Mouse (Mus musculus) kidney, postnatal 0 days (tissue): ENCODE measurements around the gene Per1. TPM values are rescaled to one million over a fixed set of nuclear protein-coding genes. Genes with fewer than 3 reads are reported as not detected.

Source experiments
- ATAC-seq: fragments of 200-750 bp; cut with Nextera tagmentation; replicated peaks from 2 replicates; pipeline ENCODE4 v1.8.0; 2017; ENCODE audit warnings: low read depth, moderate number of reproducible peaks, moderate TSS enrichment, moderate library complexity; ENCODE audit not compliant: low FRiP score
- DNase-seq: peaks from one replicate; pipeline ENCODE4 v3.0.0-alpha.2; 2016; ENCODE audit warnings: low spot score
- H3K27ac ChIP-seq: fragments of 300-500 bp; sonication (generic); 2 replicates; pipeline ENCODE4 v1.5.1; 2014; ENCODE audit warnings: mild to moderate bottlenecking
- H3K27me3 ChIP-seq: fragments of 300-500 bp; sonication (generic); 2 replicates; pipeline ENCODE4 v1.6.1; 2014; ENCODE audit warnings: low read length, mixed read lengths; ENCODE audit not compliant: insufficient read depth
- H3K36me3 ChIP-seq: fragments of 300-500 bp; sonication (generic); 2 replicates; pipeline ENCODE4 v1.6.1; 2014; ENCODE audit warnings: low read length, mixed read lengths; ENCODE audit not compliant: insufficient read depth
- H3K4me1 ChIP-seq: fragments of 300-500 bp; sonication (generic); replicated peaks from 2 replicates; pipeline ENCODE4 v1.6.1; 2014; ENCODE audit warnings: antibody characterized with exemption, low read length, mixed read lengths; ENCODE audit not compliant: insufficient read depth
- H3K4me2 ChIP-seq: fragments of 300-500 bp; sonication (generic); 2 replicates; pipeline ENCODE4 v1.6.1; 2014; ENCODE audit warnings: mild to moderate bottlenecking, low read length, moderate library complexity, mixed read lengths
- H3K4me3 ChIP-seq: fragments of 300-500 bp; sonication (generic); replicated peaks from 2 replicates; pipeline ENCODE4 v1.5.1; 2014; ENCODE audit warnings: low read depth, low read length
- H3K9ac ChIP-seq: fragments of 300-500 bp; sonication (generic); 2 replicates; pipeline ENCODE4 v1.6.1; 2014; ENCODE audit warnings: low read depth, low read length
- H3K9me3 ChIP-seq: fragments of 300-500 bp; sonication (generic); replicated peaks from 2 replicates; pipeline ENCODE4 v1.6.1; 2016; ENCODE audit warnings: low read length, inconsistent platforms, mixed read lengths
- CTCF ChIP-seq: IDR thresholded peaks from 2 replicates; pipeline ENCODE4 v1.5.1; 2016; ENCODE audit warnings: antibody characterized with exemption, low read depth, mild to moderate bottlenecking, moderate library complexity
- WGBS: fragments of 180-500 bp; shearing (Covaris S2); extraction: QIAGEN DNeasy Blood & Tissue Kit; methylation state at CpG from one replicate; pipeline ENCODE4 v1.1.7; 2014; 5-methylcytosine and 5-hydroxymethylcytosine counted together
- polyA plus RNA-seq: library from polyadenylated mRNA; unstranded; fragments of >200 nt; fragmentation: Nextera tagmentation; extraction: Ambion mirVana; gene quantifications from 2 replicates; pipeline ENCODE4 v1.2.1, GENCODE M21; 2015

Gene Per1
- polyA plus RNA-seq, 1 experiment from 2014 or later: 9.9 TPM

DNA sequence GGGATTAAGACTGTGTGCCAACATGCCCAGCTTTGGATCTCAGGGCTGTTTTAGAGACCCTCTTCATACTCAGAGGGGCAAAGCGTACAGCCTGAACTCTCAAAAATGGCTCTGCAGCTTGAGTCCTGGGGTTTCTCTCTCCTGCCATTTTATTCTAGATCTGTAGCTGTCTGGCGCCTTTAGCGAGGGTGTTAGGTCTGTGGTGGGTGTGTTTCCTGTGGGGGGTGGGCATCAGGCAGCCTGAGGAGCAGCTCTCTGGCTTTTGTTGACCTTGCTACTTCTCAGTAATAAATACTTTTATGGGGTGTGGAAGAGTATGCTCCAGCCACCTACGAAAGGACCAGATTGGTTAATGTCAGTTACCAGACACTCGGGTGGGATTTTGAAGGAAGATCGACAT is 17.0 kb upstream of the Per1 start:
- no peak for TF ChIP-seq CTCF
- Histone ChIP-seq H3K9ac (no peak overlapping the region), H3K4me1 (no peaks in the 10 kb centered on the region), H3K4me2 (no peak overlapping the region), H3K9me3 (no peaks in the 10 kb centered on the region), H3K27me3 (no peaks in the 10 kb centered on the region), H3K4me3 (no peak overlapping the region), H3K27ac (no peak overlapping the region), H3K36me3 (no peaks in the 10 kb centered on the region)
- DNase-seq (no peak), ATAC-seq (no peak)
- WGBS: 53% methylated on average over 6 of the region's 6 CpGs

DNA sequence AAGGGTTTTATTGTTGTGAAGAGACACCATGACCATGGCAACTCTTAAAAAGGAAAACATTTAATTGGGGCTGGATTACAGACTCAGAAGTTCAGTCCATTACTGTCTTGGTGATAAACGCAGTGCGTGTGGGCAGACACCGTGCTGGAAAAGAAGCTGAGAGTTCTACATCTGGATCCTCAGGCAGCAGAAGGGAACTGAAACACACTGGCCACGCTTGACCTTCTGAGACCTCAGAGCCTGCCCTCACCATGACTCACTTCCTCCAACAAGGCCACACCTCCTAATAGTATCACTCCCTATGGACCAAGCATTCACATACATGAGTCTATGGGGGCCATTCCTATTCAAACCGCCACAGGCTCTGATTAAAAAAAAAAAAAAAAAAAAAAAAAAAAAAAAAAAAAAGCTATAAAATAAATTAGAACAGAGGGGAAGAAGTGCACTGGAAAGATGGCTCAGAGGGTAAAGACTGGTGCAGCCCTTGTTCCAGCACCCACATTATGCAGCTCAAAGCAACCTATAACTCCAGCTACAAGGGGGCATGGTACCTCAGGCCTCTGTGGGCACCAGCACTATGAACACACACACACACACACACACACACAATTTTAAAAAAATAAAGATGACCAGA is 16.1 kb upstream of the Per1 start:
- Histone ChIP-seq H3K27me3 (no peaks in the 10 kb centered on the region), H3K4me3 (no peak overlapping the region), H3K9ac (no peak overlapping the region), H3K4me1 (no peaks in the 10 kb centered on the region), H3K36me3 (no peaks in the 10 kb centered on the region), H3K4me2 (no peak overlapping the region), H3K27ac (peak overlapping the region; percentile 55; the same call in 1 of the 2 replicates), H3K9me3 (no peaks in the 10 kb centered on the region)
- WGBS: 32% methylated on average over 5 of the region's 5 CpGs
- TF ChIP-seq CTCF: no peak
- 0 out of 2 replicates have a peak, but pooled peaks have one; percentile 31 for ATAC-seq
- DNase-seq: peak; percentile 54

DNA sequence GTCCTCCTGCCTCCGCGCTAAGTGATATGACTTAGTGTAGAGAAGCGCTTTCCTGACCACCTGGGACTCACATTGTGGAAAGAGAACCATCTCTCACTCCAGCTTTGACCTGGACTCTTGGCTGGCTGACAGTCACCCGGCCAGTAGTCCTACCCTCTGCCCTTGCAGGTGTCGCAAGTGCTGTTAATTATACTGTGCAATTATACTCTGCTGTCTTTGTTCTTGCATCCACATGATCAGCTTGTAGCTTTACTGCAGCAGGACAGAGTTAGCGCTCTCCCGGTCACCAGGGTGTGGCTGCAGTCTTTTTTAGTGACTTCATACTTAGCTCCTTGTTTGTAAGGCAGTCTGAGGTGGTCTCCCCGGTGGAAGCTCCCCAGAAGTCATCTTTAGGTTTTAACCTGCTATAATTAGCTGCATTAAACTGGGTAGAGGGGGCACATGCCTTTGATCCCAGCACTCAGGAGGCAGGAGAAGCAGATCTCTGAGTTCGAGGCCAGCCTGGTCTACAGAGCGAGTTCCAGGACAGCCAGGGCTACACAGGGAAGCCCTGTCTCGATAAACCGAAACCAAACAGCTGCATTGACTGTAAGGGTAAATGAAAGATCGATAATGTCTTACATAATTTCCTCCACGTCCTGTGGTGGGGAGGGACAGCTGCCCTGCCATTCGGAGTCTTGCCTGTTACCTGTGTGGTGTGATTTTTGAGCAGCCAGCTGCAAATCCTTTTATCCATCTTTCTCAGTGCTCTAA is 14.7 kb upstream of the Per1 start:
- Histone ChIP-seq H3K9me3 (no peaks in the 10 kb centered on the region), H3K4me3 (no peak overlapping the region), H3K4me2 (no peak overlapping the region), H3K9ac (no peak overlapping the region), H3K27ac (no peak overlapping the region), H3K36me3 (no peaks in the 10 kb centered on the region), H3K27me3 (no peaks in the 10 kb centered on the region), H3K4me1 (no peaks in the 10 kb centered on the region)
- peak; percentile 36; the same call in 1 of the 2 replicates for ATAC-seq
- 68% methylated on average over 15 of the region's 15 CpGs for WGBS
- peak; percentile 13 for DNase-seq
- no peak for TF ChIP-seq CTCF

DNA sequence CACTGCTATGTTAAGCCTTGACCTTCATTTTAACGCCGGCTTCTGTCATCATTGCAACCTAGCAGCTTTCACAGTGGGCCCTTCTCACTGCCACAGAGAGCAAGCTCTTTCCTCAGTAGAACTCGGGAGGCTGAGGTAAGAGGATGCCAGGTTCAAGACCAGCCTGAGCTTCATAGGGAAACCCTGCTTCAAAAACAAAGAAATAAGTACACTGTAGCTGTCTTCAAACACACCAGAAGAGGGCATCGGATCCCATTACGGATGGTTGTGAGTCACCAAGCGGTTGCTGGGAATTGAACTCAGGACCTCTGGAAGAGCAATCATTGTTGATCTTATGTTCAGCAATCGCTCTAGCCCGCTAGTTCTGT is 14.2 kb upstream of the Per1 start:
- Histone ChIP-seq H3K4me2 (no peak overlapping the region), H3K9me3 (no peaks in the 10 kb centered on the region), H3K36me3 (no peaks in the 10 kb centered on the region), H3K9ac (no peak overlapping the region), H3K4me3 (no peak overlapping the region), H3K27me3 (no peaks in the 10 kb centered on the region), H3K4me1 (no peaks in the 10 kb centered on the region), H3K27ac (no peak overlapping the region)
- no peak for ATAC-seq
- no peak for DNase-seq
- 91% methylated on average over 8 of the region's 8 CpGs for WGBS
- TF ChIP-seq CTCF: no peak

DNA sequence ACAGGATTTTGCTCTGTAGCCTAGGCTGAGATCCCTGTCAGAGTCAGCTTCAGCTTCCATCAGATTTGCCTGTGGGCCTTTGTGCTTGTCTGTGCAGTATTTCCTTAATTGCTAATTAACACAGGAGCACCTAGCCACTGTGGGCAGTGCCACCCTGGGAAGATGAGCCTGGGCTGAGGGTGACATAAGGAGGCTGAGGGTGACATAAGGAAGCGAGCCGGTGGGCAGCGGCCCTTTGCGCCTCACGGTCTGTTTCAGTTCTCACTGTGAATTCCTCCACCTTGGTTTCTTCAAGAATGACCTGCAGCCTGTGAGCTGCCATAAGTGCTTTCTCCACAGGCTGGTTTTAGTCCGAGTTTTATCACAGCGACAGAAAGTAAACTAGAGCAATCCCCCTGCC is 13.4 kb upstream of the Per1 start:
- H3K4me3 ChIP-seq: no peak overlapping the region
- DNase-seq (no peak), ATAC-seq (no peak)
- no peaks in the 10 kb centered on the region for H3K4me1 ChIP-seq
- WGBS: 74% methylated on average over 7 of the region's 7 CpGs
- no peaks in the 10 kb centered on the region for H3K9me3 ChIP-seq
- H3K27ac ChIP-seq: no peak overlapping the region
- no peak overlapping the region for H3K9ac ChIP-seq
- no peaks in the 10 kb centered on the region for H3K27me3 ChIP-seq
- no peak overlapping the region for H3K4me2 ChIP-seq
- no peaks in the 10 kb centered on the region for H3K36me3 ChIP-seq
- no peak for TF ChIP-seq CTCF

DNA sequence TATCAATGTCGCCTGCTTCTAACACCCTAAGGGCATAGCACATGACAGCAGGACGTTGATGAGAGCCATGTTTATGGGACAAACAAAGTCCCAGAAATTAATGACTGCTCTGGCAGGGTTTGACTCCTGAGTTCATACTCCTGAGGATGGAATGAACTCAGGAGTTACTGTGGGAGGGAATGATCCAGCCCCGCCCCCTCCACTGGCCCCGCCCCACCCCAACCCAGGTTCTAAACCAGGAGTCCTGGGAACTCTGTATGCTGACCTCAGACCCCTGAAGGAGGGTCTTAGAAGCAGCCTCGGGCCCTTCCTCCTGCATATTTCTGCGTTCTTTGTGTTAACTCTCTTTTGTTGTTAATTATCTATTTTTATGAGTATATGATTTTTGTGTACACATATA is 9.4 kb upstream of the Per1 start:
- DNase-seq: no peak
- H3K9ac ChIP-seq: no peak overlapping the region
- H3K4me1 ChIP-seq: peaks cover 12% of the 10 kb centered on the region
- no peak overlapping the region for H3K4me3 ChIP-seq
- no peak overlapping the region for H3K4me2 ChIP-seq
- H3K27ac ChIP-seq: no peak overlapping the region
- no peaks in the 10 kb centered on the region for H3K27me3 ChIP-seq
- no peak for TF ChIP-seq CTCF
- H3K9me3 ChIP-seq: no peaks in the 10 kb centered on the region
- ATAC-seq: no peak
- 59% methylated on average over 6 of the region's 6 CpGs for WGBS
- 0 out of 2 replicates have a peak, but pooled peaks cover 4% of the 10 kb centered on the region for H3K36me3 ChIP-seq
